Mouse (Mus musculus) liver, adult 2 months (tissue): ENCODE results near the gene Hoxa2.

Source experiments
- CTCF ChIP-seq: fragments of 200-500 bp; IDR thresholded peaks from 2 replicates; pipeline ENCODE4 v1.5.1; 2011; ENCODE audit warnings: low read depth, low read length, control low read depth
- POLR2A ChIP-seq: fragments of 200-500 bp; IDR thresholded peaks from 2 replicates; pipeline ENCODE4 v1.6.1; 2011; ENCODE audit warnings: low read length, control low read depth; ENCODE audit not compliant: insufficient read depth; ENCODE audit errors: extremely low read depth

DNA sequence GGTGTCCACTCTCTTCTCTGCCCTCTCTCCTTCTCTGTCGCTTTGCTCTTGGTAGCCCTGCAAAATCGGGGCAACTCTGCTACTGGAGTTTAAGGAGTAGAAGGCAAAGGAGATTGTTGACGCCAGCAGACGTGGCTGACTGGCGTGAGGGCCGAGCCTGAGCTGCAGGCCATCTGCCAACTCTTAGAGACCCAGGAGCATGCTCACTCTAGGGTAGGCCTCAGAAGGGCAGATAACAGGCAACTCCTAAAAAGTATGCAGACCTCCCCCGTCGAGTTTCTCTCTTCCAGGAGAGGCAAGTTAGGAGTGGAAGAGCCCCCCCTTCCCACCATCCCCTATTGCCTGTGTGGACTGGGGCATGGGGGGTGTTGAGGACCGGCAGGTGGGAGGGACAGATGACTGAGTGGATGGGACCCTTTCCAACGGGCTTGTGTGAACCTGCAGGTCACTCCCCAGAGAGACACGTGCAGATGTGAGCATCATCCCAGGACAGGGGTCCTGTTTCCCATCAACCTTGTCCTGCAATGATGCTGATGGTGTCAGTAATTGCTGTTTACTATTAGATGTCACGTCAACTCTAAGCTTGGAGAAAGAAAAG lies 5.4 kb downstream of the Hoxa2 start:
- no peak for TF ChIP-seq POLR2A
- TF ChIP-seq CTCF = no peak
